Mouse (Mus musculus) right cerebral cortex, postnatal 36 days (tissue): ENCODE results near the gene Pcdh8.

ENCODE experiments used
- DNase-seq, 2 experiments: peaks; one replicate each; pipeline ENCODE4 v3.0.0; 2022; ENCODE audit warnings: low spot score in 2 of 2, mixed read lengths in 1 of 2

Pcdh8 gene

DNA sequence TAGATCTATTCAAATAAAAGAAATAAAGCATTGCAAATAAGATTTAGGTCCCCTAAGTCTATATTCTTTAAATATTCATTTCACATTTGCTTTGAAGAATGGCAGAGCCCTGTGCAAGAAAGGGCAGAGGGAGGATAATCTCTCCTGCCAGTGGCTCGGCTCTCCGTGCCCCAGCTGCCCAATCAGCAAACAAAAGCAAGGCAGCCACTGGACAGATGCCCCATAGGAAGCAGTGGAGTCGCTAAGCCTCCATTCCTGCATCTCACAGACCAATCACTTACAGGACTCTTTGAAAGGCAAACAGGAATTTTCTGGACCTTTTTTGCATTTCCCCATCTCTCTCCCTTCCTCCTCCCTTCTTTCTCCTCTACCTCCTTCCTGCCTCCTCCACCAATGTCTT is 17.0 kb downstream of the Pcdh8 start:
- no peak for DNase-seq

GRCm38 (mm10) chr14:79753733-79754132 is 17.4 kb downstream of the Pcdh8 start:
- DNase-seq = no peak

DNA sequence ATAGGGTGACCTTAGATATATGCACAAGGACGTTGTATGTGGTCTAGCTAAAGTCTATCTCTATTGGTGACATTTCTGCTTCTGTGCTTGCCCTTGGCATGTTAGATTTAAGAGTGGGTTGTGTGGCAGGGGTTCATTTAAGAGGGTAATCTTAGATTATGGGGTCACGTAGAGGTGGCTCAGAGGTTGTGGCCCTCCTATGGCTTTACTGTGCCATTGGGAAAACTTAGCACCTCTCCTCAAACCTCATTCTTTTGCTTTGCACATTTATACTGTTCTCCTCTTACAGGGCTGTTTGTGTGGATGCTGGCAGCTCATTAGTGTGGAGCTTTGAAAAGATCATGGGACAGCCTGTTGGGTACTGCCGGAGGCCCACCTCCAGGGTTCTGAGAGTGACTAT is 30.6 kb downstream of the Pcdh8 start:
- no peak for DNase-seq

GRCm38 (mm10) chr14:79738441-79738840 is 32.7 kb downstream of the Pcdh8 start:
- DNase-seq = no peak

- no peak for DNase-seq
These were observed 33.3 kb downstream of the Pcdh8 start for GRCm38 (mm10) chr14:79737642-79738379.

DNA sequence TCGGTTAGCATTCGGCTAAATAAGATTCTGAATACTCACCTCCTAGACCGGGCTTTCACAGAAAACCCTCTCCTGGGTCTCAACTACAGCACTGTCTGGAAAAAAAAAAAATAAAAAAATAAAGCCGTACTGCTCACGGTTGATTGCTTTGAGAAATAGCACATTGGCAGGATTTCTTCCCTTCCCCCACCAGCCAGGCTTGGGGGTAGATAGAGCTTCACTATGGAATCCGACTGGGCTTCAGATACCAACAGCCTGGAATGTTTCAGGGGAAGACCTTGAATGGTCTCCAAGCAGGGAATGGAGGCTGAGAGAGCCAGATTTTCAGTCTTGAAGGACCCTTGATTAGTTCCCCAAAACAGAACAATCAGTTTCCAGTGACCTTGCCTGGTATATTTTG is 34.3 kb downstream of the Pcdh8 start:
- no peak for DNase-seq

DNA sequence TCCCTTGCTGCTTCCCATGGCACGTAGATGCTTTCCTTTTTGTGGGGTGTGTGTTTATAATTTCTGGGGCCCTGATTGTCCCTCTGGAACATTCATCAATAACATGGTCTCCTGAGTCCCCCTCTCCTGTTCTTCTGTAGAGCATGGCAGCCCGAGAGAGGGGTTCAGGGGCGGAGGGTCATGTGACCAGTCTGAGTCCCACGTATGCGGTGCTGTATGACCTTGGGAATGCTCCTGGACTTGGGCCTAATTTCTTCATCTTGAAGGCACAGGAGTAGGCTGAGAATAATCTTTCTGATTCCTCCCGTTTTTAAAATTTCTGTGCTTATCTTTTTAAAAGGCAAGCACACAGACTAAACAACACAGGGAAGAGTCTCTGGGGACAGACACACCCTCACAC is 37.6 kb downstream of the Pcdh8 start:
- DNase-seq = no peak

DNA sequence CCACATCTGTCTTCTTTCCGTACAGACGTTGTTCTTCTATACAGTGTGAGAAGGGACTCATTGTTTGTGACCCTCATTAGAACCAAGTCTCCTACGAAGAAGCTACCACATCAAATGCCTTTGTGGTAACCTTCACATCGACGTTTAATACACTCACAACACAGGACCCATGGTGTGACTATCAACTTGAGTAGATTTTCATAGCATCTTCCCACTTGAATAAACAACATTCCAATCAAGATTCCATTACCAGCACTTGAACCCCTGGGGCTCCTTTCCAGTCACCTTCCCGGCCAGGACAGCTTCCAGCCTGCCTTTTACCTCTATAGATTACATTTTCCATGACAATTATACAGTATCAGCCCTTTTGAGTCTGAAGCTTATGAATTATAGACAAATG is 42.3 kb downstream of the Pcdh8 start:
- DNase-seq = no peak

- DNase-seq = peak in 1 of 2 experiments; percentile 16
These were observed 47.0 kb downstream of the Pcdh8 start for GRCm38 (mm10) chr14:79724002-79724681.

GRCm38 (mm10) chr14:79722228-79722627 is 48.9 kb downstream of the Pcdh8 start:
- DNase-seq = no peak
